ENCODE assay signal across 24 mouse cellular contexts in the genomic region with DNA sequence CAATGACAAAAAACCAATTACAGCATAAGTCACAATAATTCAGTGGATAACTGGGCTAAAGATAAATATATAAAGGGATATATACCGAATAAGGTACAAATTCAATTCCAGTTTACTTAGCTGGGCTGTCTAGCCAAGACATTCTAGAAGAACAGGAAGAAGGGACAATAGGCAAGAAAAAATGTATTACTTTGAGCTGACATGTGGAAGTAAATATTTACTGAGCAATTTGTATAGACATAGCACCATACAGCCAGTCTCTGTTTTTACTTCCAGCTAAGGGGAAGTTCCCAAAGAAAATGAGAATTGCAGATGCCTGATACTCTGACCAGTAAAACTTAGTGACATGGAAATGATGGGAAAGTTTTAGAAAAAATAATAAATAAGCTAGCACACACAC. TPM values are rescaled to one million over a fixed set of nuclear protein-coding genes. Genes with fewer than 3 reads are reported as not detected.
A peak's percentile ranks its signal among the peaks of the same experiment; 100 is the strongest.
DNase-seq lines count a peak whose midpoint lies in the region; ATAC-seq and TF ChIP-seq lines count a peak whose summit lies in the region.
"Had no signal": no experiment of that assay in that cellular context is flagged by ENCODE, and none has a peak within 500 bp of the region (broad histone marks: within the 10 kb centered on the region; RNA-seq: fewer than 3 reads in every experiment).

No protein-coding gene starts in this region.

- H3K27me3 ChIP-seq in lung, embryonic 14.5 days (ENCODE audit: insufficient read depth, low read length) = no peaks in the 10 kb centered on the region
- no peaks in the 10 kb centered on the region for H3K27me3 ChIP-seq in lung, embryonic 16.5 days (ENCODE audit: control insufficient read depth, insufficient read depth, low read depth, low read length)
- H3K27me3 ChIP-seq: embryonic facial prominence, embryonic 13.5 days; embryonic facial prominence, embryonic 15.5 days; forebrain, embryonic 12.5 days had no signal

- no peak overlapping the region for H3K4me3 ChIP-seq in lung, embryonic 14.5 days (ENCODE audit: low read depth, low read length)
- no peak overlapping the region for H3K4me3 ChIP-seq in lung, embryonic 16.5 days (ENCODE audit: low read length)
- H3K4me3 ChIP-seq: embryonic facial prominence, embryonic 13.5 days; embryonic facial prominence, embryonic 15.5 days; erythroblast, embryonic 14.5 days; forebrain, embryonic 10.5 days; forebrain, embryonic 12.5 days had no signal

- ATAC-seq in lung, embryonic 14.5 days (ENCODE audit: insufficient read depth) = peak; percentile 66; the same call in 1 of the 2 replicates
- ATAC-seq in lung, embryonic 16.5 days (ENCODE audit: low read depth) = peak; percentile 68
- ATAC-seq: forebrain, embryonic 14.5 days had no signal

- H3K4me1 ChIP-seq in lung, embryonic 14.5 days (ENCODE audit: insufficient read depth) = no peaks in the 10 kb centered on the region
- peaks cover 12% of the 10 kb centered on the region; the same call in 1 of the 2 replicates for H3K4me1 ChIP-seq in lung, embryonic 16.5 days (replicated peaks; ENCODE audit: control insufficient read depth, insufficient read depth, low read length)
- H3K4me1 ChIP-seq: embryonic facial prominence, embryonic 13.5 days; embryonic facial prominence, embryonic 15.5 days; forebrain, embryonic 10.5 days; forebrain, embryonic 12.5 days had no signal

- no peak overlapping the region for H3K4me2 ChIP-seq in lung, embryonic 14.5 days
- H3K4me2 ChIP-seq in lung, embryonic 16.5 days (ENCODE audit: low read depth, low read length) = no peak overlapping the region
- H3K4me2 ChIP-seq: embryonic facial prominence, embryonic 13.5 days; embryonic facial prominence, embryonic 15.5 days; forebrain, embryonic 12.5 days had no signal

- 40% methylated on average over 1 of the region's 1 CpGs for WGBS in lung, embryonic 14.5 days
- WGBS in lung, embryonic 16.5 days = 40% methylated on average over 1 of the region's 1 CpGs

- H3K9ac ChIP-seq in lung, embryonic 14.5 days = no peak overlapping the region
- no peak overlapping the region for H3K9ac ChIP-seq in lung, embryonic 16.5 days (ENCODE audit: low read length)
- H3K9ac ChIP-seq: embryonic facial prominence, embryonic 13.5 days; embryonic facial prominence, embryonic 15.5 days; forebrain, embryonic 12.5 days had no signal

- H3K36me3 ChIP-seq in lung, embryonic 14.5 days (ENCODE audit: insufficient read depth) = no peaks in the 10 kb centered on the region
- no peaks in the 10 kb centered on the region for H3K36me3 ChIP-seq in lung, embryonic 16.5 days (ENCODE audit: control insufficient read depth, insufficient read depth, low read length)
- H3K36me3 ChIP-seq: embryonic facial prominence, embryonic 13.5 days; embryonic facial prominence, embryonic 15.5 days; forebrain, embryonic 10.5 days; forebrain, embryonic 12.5 days had no signal

- no peak for TF ChIP-seq CTCF in lung, embryonic 14.5 days (IDR thresholded peaks at IDR 0.05; ENCODE audit: low read depth)

- H3K27ac ChIP-seq in lung, embryonic 14.5 days (ENCODE audit: low read depth) = no peak overlapping the region
- peak overlapping the region; percentile 50 for H3K27ac ChIP-seq in lung, embryonic 16.5 days (ENCODE audit: low read length)
- H3K27ac ChIP-seq: embryonic facial prominence, embryonic 13.5 days; embryonic facial prominence, embryonic 15.5 days; forebrain, embryonic 10.5 days; forebrain, embryonic 12.5 days had no signal

- no peaks in the 10 kb centered on the region; the same call in 1 of the 2 replicates for H3K9me3 ChIP-seq in lung, embryonic 14.5 days (ENCODE audit: low read depth, low read length)
- H3K9me3 ChIP-seq in lung, embryonic 16.5 days (ENCODE audit: control insufficient read depth, low read length) = no peaks in the 10 kb centered on the region
- H3K9me3 ChIP-seq: embryonic facial prominence, embryonic 13.5 days; embryonic facial prominence, embryonic 15.5 days; forebrain, embryonic 10.5 days; forebrain, embryonic 12.5 days had no signal

- peak; percentile 66 for DNase-seq in lung, embryonic 14.5 days
- DNase-seq in lung, postnatal 14 days = no peak
- DNase-seq in lung, adult 18-20 months = no peak
- peak; percentile 25 for DNase-seq in lung, postnatal 10 days
- DNase-seq in lung, postnatal 25 days (ENCODE audit: low spot score) = peak; percentile 52
- DNase-seq in right cerebral cortex, postnatal 36 days (ENCODE audit: low spot score in 2 of 2) = no peak
- no peak for DNase-seq in heart, adult 8-10 months (ENCODE audit: low spot score)
- DNase-seq: adrenal gland, adult 2 months; adrenal gland, postnatal 10 days; adrenal gland, postnatal 25 days; cerebellum, adult 11 months; cerebellum, adult 18-20 months; cerebellum, adult 8-10 months; cerebellum, adult 9-11 months; cerebellum, postnatal 14 days; cerebellum, postnatal 36 days; embryo, embryonic 11 days had no signal

RNA-seq across cellular contexts. Expression of a gene that starts 23.0 kb away (rescaled TPM):
- 27.8 and 31.8 TPM in 2 replicates for polyA plus RNA-seq in lung, embryonic 14.5 days (2014; fragmentation: Nextera tagmentation; extraction: Ambion mirVana)
- 34.8 and 35.7 TPM in 2 replicates for polyA plus RNA-seq in lung, embryonic 16.5 days (2015; fragmentation: Nextera tagmentation; extraction: Ambion mirVana)
- 1 to 10 TPM; 5.6 to 9.5 (median 6.8) TPM for total RNA-seq in heart, adult 8-10 months (2022)

Comparison
In these comparisons a context has a peak if more than half of its experiments do, and no peak if none do; other contexts are left out.
1. DNase-seq: peak in lung, embryonic 14.5 days (single experiment), lung, postnatal 10 days (single experiment) and lung, postnatal 25 days (single experiment); none in lung, postnatal 14 days (single experiment), lung, adult 18-20 months (0 of 2), right cerebral cortex, postnatal 36 days (0 of 2) and heart, adult 8-10 months (single experiment).